Mouse (Mus musculus) intestine, embryonic 14.5 days (tissue): ENCODE measurements at regions not wholly inside any gene's neighbourhood (a gene's known extent, or its start where the extent isn't known, plus 50 kb on each side); places are given as distances from the start of the nearest gene placed in this dataset.

Experiments used
- ATAC-seq: fragments of 200-750 bp; cut with Nextera tagmentation; replicated peaks from 2 replicates; pipeline ENCODE4 v1.8.0; 2017; ENCODE audit warnings: low read depth, moderate number of reproducible peaks, moderate TSS enrichment, moderate library complexity; ENCODE audit not compliant: low FRiP score, low TSS enrichment
- DNase-seq: peaks from one replicate; pipeline ENCODE4 v3.0.0-alpha.2; 2018; ENCODE audit warnings: low spot score
- H3K27ac ChIP-seq: fragments of 300-500 bp; sonication (generic); 2 replicates; pipeline ENCODE4 v1.5.1; 2014; ENCODE audit warnings: low read depth, mild to moderate bottlenecking, control low read depth
- H3K27me3 ChIP-seq: fragments of 300-500 bp; sonication (generic); replicated peaks from 2 replicates; pipeline ENCODE4 v1.6.1; 2014; ENCODE audit warnings: low read length, control low read depth; ENCODE audit not compliant: control insufficient read depth, insufficient read depth
- H3K36me3 ChIP-seq: fragments of 300-500 bp; sonication (generic); 2 replicates; pipeline ENCODE4 v1.6.1; 2014; ENCODE audit warnings: low read length, control low read depth; ENCODE audit not compliant: control insufficient read depth, insufficient read depth
- H3K4me1 ChIP-seq: fragments of 300-500 bp; sonication (generic); replicated peaks from 2 replicates; pipeline ENCODE4 v1.6.1; 2014; ENCODE audit warnings: low read length, control low read depth, mixed read lengths; ENCODE audit not compliant: control insufficient read depth, insufficient read depth
- H3K4me2 ChIP-seq: fragments of 300-500 bp; sonication (generic); 2 replicates; pipeline ENCODE4 v1.6.1; 2014; ENCODE audit warnings: low read length
- H3K4me3 ChIP-seq: fragments of 300-500 bp; sonication (generic); 2 replicates; pipeline ENCODE4 v1.5.1; 2014; ENCODE audit warnings: low read depth, low read length, control low read depth, mixed read lengths
- H3K9ac ChIP-seq: fragments of 300-500 bp; sonication (generic); 2 replicates; pipeline ENCODE4 v1.6.1; 2014; ENCODE audit warnings: mild to moderate bottlenecking, low read length
- H3K9me3 ChIP-seq: fragments of 300-500 bp; sonication (generic); 2 replicates; pipeline ENCODE4 v1.6.1; 2016; ENCODE audit warnings: low read length, control low read depth; ENCODE audit not compliant: control insufficient read depth
- WGBS: fragments of 180-500 bp; shearing (Covaris S2); extraction: QIAGEN DNeasy Blood & Tissue Kit; methylation state at CpG from one replicate; pipeline ENCODE4 v1.1.7; 2014; 5-methylcytosine and 5-hydroxymethylcytosine counted together

GRCm38 (mm10) chr16:15084147-15084752, 177.8 kb downstream of the Efcab1 start:
- DNase-seq (no peak), ATAC-seq (0 out of 2 replicates have a peak, but pooled peaks have one; percentile 23)
- H3K4me3 ChIP-seq, result peak overlapping the region; percentile 35
- WGBS, result 31% methylated on average over 10 of the region's 10 CpGs
- peak overlapping the region; percentile 51 for H3K4me2 ChIP-seq
- no peaks in the 10 kb centered on the region for H3K36me3 ChIP-seq
- peak overlapping the region; percentile 85 for H3K27ac ChIP-seq
- peaks cover 13% of the 10 kb centered on the region; the same call in 1 of the 2 replicates for H3K4me1 ChIP-seq
- peak overlapping the region; percentile 48 for H3K9ac ChIP-seq
- no peaks in the 10 kb centered on the region for H3K27me3 ChIP-seq
- H3K9me3 ChIP-seq, result no peaks in the 10 kb centered on the region

- H3K9me3 ChIP-seq, result no peaks in the 10 kb centered on the region
- H3K4me1 ChIP-seq, result peaks cover 13% of the 10 kb centered on the region; the same call in 1 of the 2 replicates
- no peaks in the 10 kb centered on the region for H3K36me3 ChIP-seq
- peak overlapping the region; percentile 85 for H3K27ac ChIP-seq
- DNase-seq (peak; percentile 80), ATAC-seq (peak; percentile 84)
- H3K4me3 ChIP-seq, result peak overlapping the region; percentile 35
- H3K27me3 ChIP-seq, result no peaks in the 10 kb centered on the region
- H3K9ac ChIP-seq, result peak overlapping the region; percentile 48
- WGBS, result under 1% methylated on average over 56 of the region's 56 CpGs
- H3K4me2 ChIP-seq, result peak overlapping the region; percentile 51
Observed at GRCm38 (mm10) chr16:15084753-15085728, 178.6 kb downstream of the Efcab1 start.

- no peaks in the 10 kb centered on the region for H3K9me3 ChIP-seq
- H3K27me3 ChIP-seq, result no peaks in the 10 kb centered on the region
- H3K27ac ChIP-seq, result no peak overlapping the region
- peaks cover 13% of the 10 kb centered on the region; the same call in 1 of the 2 replicates for H3K4me1 ChIP-seq
- H3K36me3 ChIP-seq, result no peaks in the 10 kb centered on the region
- no peak overlapping the region for H3K4me2 ChIP-seq
- ATAC-seq (no peak), DNase-seq (no peak)
- WGBS, result 73% methylated on average over 4 of the region's 4 CpGs
- no peak overlapping the region for H3K9ac ChIP-seq
- H3K4me3 ChIP-seq, result no peak overlapping the region
Observed at GRCm38 (mm10) chr16:15086556-15086955, 180.2 kb downstream of the Efcab1 start.

GRCm38 (mm10) chr16:15103938-15104337, 197.5 kb downstream of the Efcab1 start:
- no peak overlapping the region for H3K4me2 ChIP-seq
- no peak overlapping the region for H3K27ac ChIP-seq
- no peaks in the 10 kb centered on the region for H3K36me3 ChIP-seq
- H3K27me3 ChIP-seq, result no peaks in the 10 kb centered on the region
- ATAC-seq, result no peak
- H3K9ac ChIP-seq, result no peak overlapping the region
- H3K4me1 ChIP-seq, result no peaks in the 10 kb centered on the region
- WGBS, result 40% methylated on average over 1 of the region's 1 CpGs
- no peak for DNase-seq
- H3K4me3 ChIP-seq, result no peak overlapping the region
- no peaks in the 10 kb centered on the region for H3K9me3 ChIP-seq

- Histone ChIP-seq H3K4me1 (no peaks in the 10 kb centered on the region), H3K4me3 (no peak overlapping the region), H3K36me3 (no peaks in the 10 kb centered on the region), H3K4me2 (no peak overlapping the region), H3K27me3 (no peaks in the 10 kb centered on the region), H3K9me3 (no peaks in the 10 kb centered on the region), H3K9ac (no peak overlapping the region), H3K27ac (no peak overlapping the region)
- 80% methylated on average over 1 of the region's 1 CpGs for WGBS
- DNase-seq (no peak), ATAC-seq (no peak)
Observed at GRCm38 (mm10) chr16:15107234-15107633, 200.8 kb downstream of the Efcab1 start.

- H3K27me3 ChIP-seq, result no peaks in the 10 kb centered on the region
- no peak overlapping the region for H3K9ac ChIP-seq
- ATAC-seq (no peak), DNase-seq (no peak)
- H3K4me1 ChIP-seq, result peaks cover 18% of the 10 kb centered on the region
- WGBS, result 35% methylated on average over 2 of the region's 2 CpGs
- no peak overlapping the region for H3K27ac ChIP-seq
- H3K4me3 ChIP-seq, result no peak overlapping the region
- H3K36me3 ChIP-seq, result no peaks in the 10 kb centered on the region
- H3K4me2 ChIP-seq, result no peak overlapping the region
- no peaks in the 10 kb centered on the region for H3K9me3 ChIP-seq
Observed at GRCm38 (mm10) chr16:15113131-15113530, 204.1 kb upstream of the Gm21897 start.

GRCm38 (mm10) chr16:15113989-15114556, 203.2 kb upstream of the Gm21897 start:
- Histone ChIP-seq H3K9ac (no peak overlapping the region), H3K36me3 (no peaks in the 10 kb centered on the region), H3K9me3 (no peaks in the 10 kb centered on the region), H3K4me1 (peaks cover 18% of the 10 kb centered on the region), H3K27me3 (no peaks in the 10 kb centered on the region), H3K4me2 (peak overlapping the region; percentile 11; the same call in 1 of the 2 replicates), H3K4me3 (no peak overlapping the region), H3K27ac (no peak overlapping the region)
- ATAC-seq, result no peak
- DNase-seq, result no peak
- 20% methylated on average over 5 of the region's 5 CpGs for WGBS

- WGBS, result 55% methylated on average over 4 of the region's 4 CpGs
Observed at GRCm38 (mm10) chr16:15114574-15115230, 202.6 kb upstream of the Gm21897 start.

More at GRCm38 (mm10) chr16:15114574-15115230, 202.6 kb upstream of the Gm21897 start:
- Histone ChIP-seq H3K27me3 (no peaks in the 10 kb centered on the region), H3K4me3 (no peak overlapping the region), H3K4me1 (peaks cover 18% of the 10 kb centered on the region), H3K27ac (no peak overlapping the region), H3K9me3 (no peaks in the 10 kb centered on the region), H3K9ac (no peak overlapping the region), H3K4me2 (peak overlapping the region; percentile 11; the same call in 1 of the 2 replicates), H3K36me3 (no peaks in the 10 kb centered on the region)
- ATAC-seq (no peak), DNase-seq (no peak)
